Mouse (Mus musculus) liver, adult 2 months (tissue): ENCODE measurements at regions not wholly inside any gene's neighbourhood (a gene's known extent, or its start where the extent isn't known, plus 50 kb on each side); places are given as distances from the start of the nearest gene placed in this dataset.

Experiments used
- CTCF ChIP-seq: fragments of 200-500 bp; IDR thresholded peaks from 2 replicates; pipeline ENCODE4 v1.5.1; 2011; ENCODE audit warnings: low read depth, low read length, control low read depth
- POLR2A ChIP-seq: fragments of 200-500 bp; IDR thresholded peaks from 2 replicates; pipeline ENCODE4 v1.6.1; 2011; ENCODE audit warnings: low read length, control low read depth; ENCODE audit not compliant: insufficient read depth; ENCODE audit errors: extremely low read depth

GRCm38 (mm10) chr3:31374061-31374460, 63.9 kb upstream of the Slc7a14 start:
- TF ChIP-seq POLR2A: no peak
- TF ChIP-seq CTCF: no peak
